Mouse (Mus musculus) v-Abl transformed pro-B cells (cell line): ENCODE results near the gene Higd1a.

ENCODE experiments used
- in situ Hi-C, 2 experiments: fragments of 400-800 bp; cut with MboI; formaldehyde crosslinking; loops; one replicate each; pipeline ENCODE4 v1.15.1; 2025; ENCODE audit not compliant: unreplicated experiment in 2 of 2

Gene Higd1a

GRCm38 (mm10) chr9:121858153-121858488 is at the start of gene Higd1a:
Gene Higd1a, minus strand, starts transcription at chr9:121858362.
- in situ Hi-C loops, result loop anchor here in 1 of 2 experiments (25.0 kb wide), 1 partner anchor 1271 kb away; no protein-coding TSS in a partner anchor

GRCm38 (mm10) chr9:121907356-121908070 is 49.4 kb upstream of the Higd1a start:
- in situ Hi-C loops, result no loop called here

- in situ Hi-C loops, result no loop called here
Observed at GRCm38 (mm10) chr9:121906456-121906855, 48.3 kb upstream of the Higd1a start.

GRCm38 (mm10) chr9:121905556-121906185 is 47.5 kb upstream of the Higd1a start:
- in situ Hi-C loops, result no loop called here

GRCm38 (mm10) chr9:121904946-121905345 is 46.8 kb upstream of the Higd1a start:
- in situ Hi-C loops, result no loop called here

GRCm38 (mm10) chr9:121904319-121904718 is 46.2 kb upstream of the Higd1a start:
- in situ Hi-C loops, result no loop called here

- in situ Hi-C loops, result no loop called here
Observed at GRCm38 (mm10) chr9:121903476-121904305, 45.5 kb upstream of the Higd1a start.

- in situ Hi-C loops, result no loop called here
Observed at GRCm38 (mm10) chr9:121901710-121902700, 43.8 kb upstream of the Higd1a start.

GRCm38 (mm10) chr9:121900282-121900855 is 42.2 kb upstream of the Higd1a start:
- in situ Hi-C loops, result no loop called here

GRCm38 (mm10) chr9:121899306-121899705 is 41.1 kb upstream of the Higd1a start:
- in situ Hi-C loops, result loop anchor here in 1 of 2 experiments (25.0 kb wide), 2 partner anchors 1613 to 1912 kb away; partner anchors contain the start of gene Csrnp1

GRCm38 (mm10) chr9:121898245-121898644 is 40.1 kb upstream of the Higd1a start, which contains the start of gene Ackr2:
Gene Ackr2, plus strand, starts transcription at chr9:121898355.
- in situ Hi-C loops, result loop anchor here in 1 of 2 experiments (25.0 kb wide), 2 partner anchors 1614 to 1911 kb away; partner anchors contain the start of gene Csrnp1

GRCm38 (mm10) chr9:121896820-121897219 is 38.7 kb upstream of the Higd1a start:
- in situ Hi-C loops, result loop anchor here in 1 of 2 experiments (25.0 kb wide), 2 partner anchors 1615 to 1910 kb away; partner anchors contain the start of gene Csrnp1

- in situ Hi-C loops, result loop anchor here in 1 of 2 experiments (25.0 kb wide), 2 partner anchors 1617 to 1908 kb away; partner anchors contain the start of gene Csrnp1
Observed at GRCm38 (mm10) chr9:121895392-121895993, 37.3 kb upstream of the Higd1a start.

GRCm38 (mm10) chr9:121894447-121894846 is 36.3 kb upstream of the Higd1a start:
- in situ Hi-C loops, result loop anchor here in 1 of 2 experiments (25.0 kb wide), 2 partner anchors 1618 to 1907 kb away; partner anchors contain the start of gene Csrnp1

GRCm38 (mm10) chr9:121892057-121892687 is 34.0 kb upstream of the Higd1a start:
- in situ Hi-C loops, result loop anchor here in 1 of 2 experiments (25.0 kb wide), 2 partner anchors 1620 to 1905 kb away; partner anchors contain the start of gene Csrnp1

GRCm38 (mm10) chr9:121891301-121891700 is 33.1 kb upstream of the Higd1a start:
- in situ Hi-C loops, result loop anchor here in 1 of 2 experiments (25.0 kb wide), 2 partner anchors 1621 to 1904 kb away; partner anchors contain the start of gene Csrnp1

- in situ Hi-C loops, result loop anchor here in 1 of 2 experiments (25.0 kb wide), 2 partner anchors 1622 to 1903 kb away; partner anchors contain the start of gene Csrnp1
Observed at GRCm38 (mm10) chr9:121890441-121890941, 32.3 kb upstream of the Higd1a start.
